Mouse (Mus musculus) liver, postnatal 0 days (tissue): ENCODE measurements around the gene Gcnt4.

Source experiments
- CTCF ChIP-seq: sonication (generic); IDR thresholded peaks from 2 replicates; pipeline ENCODE4 v1.5.1; 2016; ENCODE audit warnings: antibody characterized with exemption, low read depth
- EP300 ChIP-seq: IDR thresholded peaks from 2 replicates; pipeline ENCODE4 v1.6.1; 2016; ENCODE audit warnings: antibody characterized with exemption, low read depth, mild to moderate bottlenecking

DNA sequence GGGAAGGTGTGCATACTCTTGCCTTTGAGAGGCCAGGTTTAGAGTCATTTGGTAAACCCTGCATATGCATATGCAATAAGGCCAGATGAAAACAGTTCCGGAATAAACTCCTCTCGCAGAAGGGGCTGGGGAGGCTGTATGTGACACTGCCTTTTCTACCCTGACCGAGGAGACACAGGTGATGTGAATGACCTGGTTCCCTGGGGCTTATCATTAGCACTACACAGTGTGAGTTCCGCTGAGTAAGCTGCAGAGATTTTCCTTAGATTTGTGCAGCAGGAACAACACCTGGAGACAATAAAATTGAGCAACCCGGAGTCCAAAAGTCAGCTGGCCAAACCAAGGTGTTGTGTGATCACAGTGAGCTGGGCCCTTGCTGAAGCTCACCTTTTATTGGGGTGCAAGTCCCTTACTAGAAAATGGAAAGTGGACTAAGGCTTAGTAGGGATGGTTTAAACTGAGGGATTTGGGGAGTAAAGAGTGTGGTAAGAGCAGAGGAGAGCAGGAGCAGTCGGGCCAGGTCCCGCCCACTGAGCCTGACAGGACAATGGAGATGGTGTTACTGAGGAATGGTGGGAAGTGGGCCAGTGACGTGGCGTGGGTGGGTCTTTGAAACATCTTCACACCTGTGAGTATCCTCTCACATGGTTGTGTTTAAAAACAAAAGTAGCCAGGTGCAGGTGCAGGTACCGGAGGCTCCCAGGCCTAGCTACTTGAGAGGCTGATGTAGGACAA, 1.7 kb downstream of the Gcnt4 start:
- no peak for TF ChIP-seq CTCF
- no peak for TF ChIP-seq EP300
